Mouse (Mus musculus) adrenal gland, postnatal 10 days (tissue): ENCODE data around the gene Spire2. TPM values are rescaled to one million over a fixed set of nuclear protein-coding genes. Genes with fewer than 3 reads are reported as not detected.

Experiments used
- DNase-seq: peaks from one replicate; pipeline ENCODE4 v3.0.0; 2021; ENCODE audit warnings: mixed read lengths
- total RNA-seq, 2 experiments: library from RNA; stranded (reverse); gene quantifications; 2 replicates each; pipeline ENCODE4 v1.2.3; 2021

Spire2 gene
- total RNA-seq, 2 experiments from 2014 or later, result 2.0 to 2.5 TPM

- DNase-seq, result no peak
These were observed 1.4 kb downstream of the Spire2 start for GRCm38 (mm10) chr8:123333864-123334263.

GRCm38 (mm10) chr8:123334467-123334866 is 2.0 kb downstream of the Spire2 start:
- no peak for DNase-seq

GRCm38 (mm10) chr8:123337475-123337874 is 5.0 kb downstream of the Spire2 start:
- DNase-seq, result no peak

GRCm38 (mm10) chr8:123340071-123340470 is 7.6 kb downstream of the Spire2 start:
- DNase-seq, result no peak

- no peak for DNase-seq
These were observed 8.8 kb downstream of the Spire2 start for GRCm38 (mm10) chr8:123341040-123342015.

- DNase-seq, result no peak
These were observed 9.7 kb downstream of the Spire2 start for GRCm38 (mm10) chr8:123342253-123342652.

- DNase-seq, result no peak
These were observed 10.4 kb downstream of the Spire2 start for GRCm38 (mm10) chr8:123342911-123343310.

- no peak for DNase-seq
These were observed 10.9 kb downstream of the Spire2 start for GRCm38 (mm10) chr8:123343422-123343821.

- DNase-seq, result no peak
These were observed 12.6 kb downstream of the Spire2 start for GRCm38 (mm10) chr8:123345135-123345534.

- peak; percentile 32 for DNase-seq
These were observed 13.3 kb downstream of the Spire2 start for GRCm38 (mm10) chr8:123345856-123346255.

GRCm38 (mm10) chr8:123347293-123347692 is 14.8 kb downstream of the Spire2 start:
- no peak for DNase-seq

GRCm38 (mm10) chr8:123348237-123348843 is 15.8 kb downstream of the Spire2 start:
- DNase-seq, result peak; percentile 67

GRCm38 (mm10) chr8:123349073-123349472 is 16.6 kb downstream of the Spire2 start:
- no peak for DNase-seq

GRCm38 (mm10) chr8:123352118-123352517 is 19.6 kb downstream of the Spire2 start:
- no peak for DNase-seq

- peak; percentile 72 for DNase-seq
These were observed 20.3 kb downstream of the Spire2 start for GRCm38 (mm10) chr8:123352786-123353185.

- DNase-seq, result no peak
These were observed 20.7 kb downstream of the Spire2 start for GRCm38 (mm10) chr8:123353216-123353615.

GRCm38 (mm10) chr8:123361082-123361739 is 28.7 kb downstream of the Spire2 start:
- DNase-seq, result peak; percentile 86

GRCm38 (mm10) chr8:123373403-123374238 is 41.1 kb downstream of the Spire2 start, which contains the start of gene Tcf25:
Gene Tcf25, plus strand, starts transcription at chr8:123373753.
- peak; percentile 96 for DNase-seq

GRCm38 (mm10) chr8:123374239-123374578 is 41.7 kb downstream of the Spire2 start:
- DNase-seq, result peak; percentile 98

GRCm38 (mm10) chr8:123375701-123376100 is 43.2 kb downstream of the Spire2 start:
- DNase-seq, result no peak

GRCm38 (mm10) chr8:123376106-123376505 is 43.6 kb downstream of the Spire2 start:
- no peak for DNase-seq

- DNase-seq, result no peak
These were observed 49.2 kb downstream of the Spire2 start for GRCm38 (mm10) chr8:123381711-123382110.
